Mouse (Mus musculus) bone marrow macrophage, adult 2 months (primary cell): ENCODE data around the gene Bcas1. TPM values are rescaled to one million over a fixed set of nuclear protein-coding genes. Genes with fewer than 3 reads are reported as not detected.

Experiments used
- H3K27ac ChIP-seq: 2 replicates; pipeline ENCODE4 v1.5.1; 2012; ENCODE audit warnings: low read depth, low read length; ENCODE audit not compliant: insufficient read depth
- H3K4me1 ChIP-seq: 2 replicates; pipeline ENCODE4 v1.6.1; 2012; ENCODE audit warnings: low read length; ENCODE audit not compliant: control insufficient read depth, insufficient read depth
- H3K4me3 ChIP-seq: 2 replicates; pipeline ENCODE4 v1.5.1; 2012; ENCODE audit warnings: mild to moderate bottlenecking, low read length, moderate library complexity; ENCODE audit not compliant: insufficient read depth
- CTCF ChIP-seq: IDR thresholded peaks from 2 replicates; pipeline ENCODE4 v1.5.1; 2012; ENCODE audit warnings: low read depth, mild to moderate bottlenecking, low read length, moderate library complexity
- POLR2A ChIP-seq: IDR thresholded peaks from 2 replicates; pipeline ENCODE4 v1.6.1; 2012; ENCODE audit warnings: mild to moderate bottlenecking, low read depth, low read length, borderline replicate concordance
- polyA plus RNA-seq: library from polyadenylated mRNA; stranded (reverse); fragments of >200 nt; gene quantifications from 2 replicates; pipeline ENCODE4 v1.2.4, GENCODE M21; 2012; ENCODE audit not compliant: missing spikeins, insufficient read depth, insufficient read length

The Bcas1 gene
- not detected in 2 replicates for polyA plus RNA-seq

GRCm38 (mm10) chr2:170427704-170428103 lies at the start of gene Bcas1:
Gene Bcas1, minus strand, starts transcription at chr2:170427845.
- no peaks in the 10 kb centered on the region for H3K4me1 ChIP-seq
- no peak within 1 kb of the TSS for H3K4me3 ChIP-seq
- no peak within 1 kb of the TSS for H3K27ac ChIP-seq
- TF ChIP-seq CTCF (no peak), POLR2A (no peak)

GRCm38 (mm10) chr2:170476643-170477042 lies 49.0 kb upstream of the Bcas1 start:
- Histone ChIP-seq H3K4me3 (no peak overlapping the region), H3K27ac (no peak overlapping the region), H3K4me1 (no peaks in the 10 kb centered on the region)
- no peak for TF ChIP-seq POLR2A
- no peak for TF ChIP-seq CTCF

- H3K4me1 ChIP-seq, result no peaks in the 10 kb centered on the region
- H3K27ac ChIP-seq, result no peak overlapping the region
- H3K4me3 ChIP-seq, result no peak overlapping the region
- TF ChIP-seq CTCF, result no peak; the same call in 1 of the 2 replicates
Measured at GRCm38 (mm10) chr2:170476215-170476614, 48.6 kb upstream of the Bcas1 start.

- no peak overlapping the region for H3K4me3 ChIP-seq
- no peaks in the 10 kb centered on the region for H3K4me1 ChIP-seq
- TF ChIP-seq POLR2A (no peak), CTCF (no peak)
- no peak overlapping the region for H3K27ac ChIP-seq
Measured at GRCm38 (mm10) chr2:170475164-170475563, 47.5 kb upstream of the Bcas1 start.

GRCm38 (mm10) chr2:170474125-170474524 lies 46.5 kb upstream of the Bcas1 start:
- TF ChIP-seq POLR2A (no peak), CTCF (no peak)
- no peaks in the 10 kb centered on the region for H3K4me1 ChIP-seq
- H3K4me3 ChIP-seq, result no peak overlapping the region
- H3K27ac ChIP-seq, result no peak overlapping the region

- no peak overlapping the region for H3K27ac ChIP-seq
- TF ChIP-seq POLR2A (no peak), CTCF (no peak)
- H3K4me3 ChIP-seq, result no peak overlapping the region
- H3K4me1 ChIP-seq, result no peaks in the 10 kb centered on the region
Measured at GRCm38 (mm10) chr2:170470591-170470990, 42.9 kb upstream of the Bcas1 start.

- H3K4me1 ChIP-seq, result no peaks in the 10 kb centered on the region
- TF ChIP-seq POLR2A (no peak), CTCF (no peak)
- no peak overlapping the region for H3K27ac ChIP-seq
- no peak overlapping the region for H3K4me3 ChIP-seq
Measured at GRCm38 (mm10) chr2:170469616-170470308, 42.1 kb upstream of the Bcas1 start.

- TF ChIP-seq POLR2A (no peak), CTCF (no peak)
- no peak overlapping the region for H3K27ac ChIP-seq
- no peak overlapping the region for H3K4me3 ChIP-seq
- H3K4me1 ChIP-seq, result no peaks in the 10 kb centered on the region
Measured at GRCm38 (mm10) chr2:170468009-170468408, 40.4 kb upstream of the Bcas1 start.

- no peaks in the 10 kb centered on the region for H3K4me1 ChIP-seq
- TF ChIP-seq CTCF (no peak), POLR2A (no peak)
- no peak overlapping the region for H3K27ac ChIP-seq
- H3K4me3 ChIP-seq, result no peak overlapping the region
Measured at GRCm38 (mm10) chr2:170464817-170465216, 37.2 kb upstream of the Bcas1 start.

GRCm38 (mm10) chr2:170461652-170462051 lies 34.0 kb upstream of the Bcas1 start:
- Histone ChIP-seq H3K27ac (no peak overlapping the region), H3K4me1 (no peaks in the 10 kb centered on the region), H3K4me3 (no peak overlapping the region)
- TF ChIP-seq POLR2A (no peak), CTCF (no peak)
